In genomic region chr6:30849818-30850217, GRCm38 (mm10) we compare ENCODE assay signal across 11 mouse cellular contexts. TPM values are rescaled to one million over a fixed set of nuclear protein-coding genes. Genes with fewer than 3 reads are reported as not detected.
DNase-seq lines count a peak whose midpoint lies in the region; ATAC-seq and TF ChIP-seq lines count a peak whose summit lies in the region.
"Had no signal": no experiment of that assay in that cellular context is flagged by ENCODE, and none has a peak within 500 bp of the region (broad histone marks: within the 10 kb centered on the region; RNA-seq: fewer than 3 reads in every experiment).

No protein-coding gene starts in this region.

- TF ChIP-seq CTCF in gastrocnemius, adult 2 months (IDR thresholded peaks at IDR 0.05) = no peak

- no peak overlapping the region for H3K27ac ChIP-seq in gastrocnemius, adult 2 months
- no peak overlapping the region for H3K27ac ChIP-seq in limb, embryonic 14.5 days (replicated peaks; ENCODE audit: low read depth, low read length)
- no peak overlapping the region for H3K27ac ChIP-seq in limb, embryonic 10.5 days
- H3K27ac ChIP-seq: forebrain, embryonic 15.5 days; heart, embryonic 13.5 days had no signal

- no peak; the same call in 1 of the 2 replicates for ATAC-seq in limb, embryonic 14.5 days (ENCODE audit: low FRiP score, low read depth)
- no peak for ATAC-seq in frontal cortex, adult (ENCODE audit: low TSS enrichment)
- ATAC-seq: forebrain, embryonic 15.5 days had no signal

- peak; percentile 28 for DNase-seq in gastrocnemius, adult 2 months
- DNase-seq in gastrocnemius, postnatal 25 days = no peak
- DNase-seq in limb, embryonic 14.5 days (ENCODE audit: low spot score) = peak; percentile 13
- DNase-seq in limb, embryonic 10.5 days (ENCODE audit: low spot score) = no peak
- DNase-seq in cerebellum, adult 9-11 months = peak; percentile 20
- DNase-seq in lung, postnatal 25 days (ENCODE audit: low spot score) = peak; percentile 4
- no peak for DNase-seq in adrenal gland, postnatal 25 days
- DNase-seq: kidney, adult 18-20 months had no signal

- no peak for TF ChIP-seq POLR2A in limb, embryonic 14.5 days (IDR thresholded peaks at IDR 0.05; ENCODE audit: borderline replicate concordance, extremely low read depth, insufficient read depth, insufficient read length)

- no peak overlapping the region for H3K4me3 ChIP-seq in gastrocnemius, adult 2 months
- no peak overlapping the region for H3K4me3 ChIP-seq in limb, embryonic 14.5 days (replicated peaks; ENCODE audit: low read length)
- H3K4me3 ChIP-seq in limb, embryonic 10.5 days = no peak overlapping the region
- H3K4me3 ChIP-seq: forebrain, embryonic 15.5 days; heart, embryonic 13.5 days had no signal

- H3K9ac ChIP-seq in limb, embryonic 14.5 days (ENCODE audit: low read depth, low read length, severe bottlenecking) = no peak overlapping the region
- H3K9ac ChIP-seq: forebrain, embryonic 15.5 days; heart, embryonic 13.5 days had no signal

- 0 out of 2 replicates have a peak, but pooled peaks cover 4% of the 10 kb centered on the region for H3K36me3 ChIP-seq in limb, embryonic 14.5 days (ENCODE audit: control insufficient read depth, insufficient read depth, low read length)
- H3K36me3 ChIP-seq in limb, embryonic 10.5 days = peaks cover 15% of the 10 kb centered on the region

- 58% methylated on average over 2 of the region's 2 CpGs for WGBS in limb, embryonic 14.5 days
- 86% methylated on average over 2 of the region's 2 CpGs for WGBS in limb, embryonic 10.5 days

- H3K27me3 ChIP-seq in limb, embryonic 14.5 days (ENCODE audit: control insufficient read depth, insufficient read depth, low read length) = no peaks in the 10 kb centered on the region
- H3K27me3 ChIP-seq in limb, embryonic 10.5 days (ENCODE audit: low read depth, poor library complexity, severe bottlenecking) = no peaks in the 10 kb centered on the region
- H3K27me3 ChIP-seq: forebrain, embryonic 15.5 days; heart, embryonic 13.5 days had no signal

- H3K9me3 ChIP-seq in limb, embryonic 14.5 days (ENCODE audit: control insufficient read depth, low read length) = no peaks in the 10 kb centered on the region
- H3K9me3 ChIP-seq in limb, embryonic 10.5 days (replicated peaks) = no peaks in the 10 kb centered on the region
- H3K9me3 ChIP-seq: forebrain, embryonic 15.5 days; heart, embryonic 13.5 days had no signal

- intact Hi-C loops in gastrocnemius, adult 2 months (cut with DNase I) = no loop called here

- no peak overlapping the region for H3K4me2 ChIP-seq in limb, embryonic 14.5 days (replicated peaks; ENCODE audit: low read depth, low read length, severe bottlenecking)
- H3K4me2 ChIP-seq: forebrain, embryonic 15.5 days; heart, embryonic 13.5 days had no signal

- H3K4me1 ChIP-seq in limb, embryonic 14.5 days (ENCODE audit: control insufficient read depth, insufficient read depth, low read length) = 0 out of 2 replicates have a peak, but pooled peaks cover 4% of the 10 kb centered on the region
- H3K4me1 ChIP-seq in limb, embryonic 10.5 days = no peaks in the 10 kb centered on the region
- H3K4me1 ChIP-seq: forebrain, embryonic 15.5 days had no signal

RNA-seq across cellular contexts. Expression of gene Copg2, which starts 46.8 kb away (rescaled TPM):
- 10 to 100 TPM; 15.6 to 15.8 TPM for total RNA-seq in gastrocnemius, adult 2 months (2021)
- 10 to 100 TPM; 15.6 to 19.9 TPM for total RNA-seq in gastrocnemius, postnatal 25 days (2021)
- polyA plus RNA-seq in limb, embryonic 14.5 days (2012; rRNA removed) = 23.1 and 33.8 TPM in 2 replicates
- polyA plus RNA-seq in limb, embryonic 14.5 days (2014; fragmentation: Nextera tagmentation; extraction: Ambion mirVana) = 29.8 and 31.5 TPM in 2 replicates
- 20.6 and 25.8 TPM in 2 replicates for polyA plus RNA-seq in limb, embryonic 10.5 days (2016; fragmentation: Nextera tagmentation; extraction: Ambion mirVana)
- 55.2 and 89.9 TPM in 2 replicates for total RNA-seq in adrenal gland, postnatal 25 days (2021)

Comparison
In these comparisons a context has a peak if more than half of its experiments do, and no peak if none do; other contexts are left out.
1. DNase-seq: peak in gastrocnemius, adult 2 months (single experiment), limb, embryonic 14.5 days (single experiment), cerebellum, adult 9-11 months (single experiment) and lung, postnatal 25 days (single experiment); none in gastrocnemius, postnatal 25 days (single experiment), limb, embryonic 10.5 days (single experiment) and adrenal gland, postnatal 25 days (single experiment).